Mouse (Mus musculus): ENCODE measurements around the gene Amd1.

Amd1 gene

GRCm38 (mm10) chr10:40301181-40302075 lies 558 bp downstream of the Amd1 start:
- DNase-seq: peak; percentile 54

- peak; percentile 93 for DNase-seq
These were observed 1.3 kb downstream of the Amd1 start for GRCm38 (mm10) chr10:40300648-40301171.

- no peak for DNase-seq
These were observed 9.3 kb downstream of the Amd1 start for GRCm38 (mm10) chr10:40292640-40293039.

GRCm38 (mm10) chr10:40286767-40287166 lies 15.2 kb downstream of the Amd1 start:
- no peak for DNase-seq

GRCm38 (mm10) chr10:40285571-40285970 lies 16.4 kb downstream of the Amd1 start:
- DNase-seq: no peak

- no peak for DNase-seq
These were observed 17.0 kb downstream of the Amd1 start for GRCm38 (mm10) chr10:40284997-40285396.

GRCm38 (mm10) chr10:40284179-40284831 lies 17.7 kb downstream of the Amd1 start:
- DNase-seq: no peak

GRCm38 (mm10) chr10:40283636-40284035 lies 18.4 kb downstream of the Amd1 start:
- DNase-seq: no peak

- DNase-seq: no peak
These were observed 20.4 kb downstream of the Amd1 start for GRCm38 (mm10) chr10:40281565-40281964.

GRCm38 (mm10) chr10:40278317-40278716 lies 23.7 kb downstream of the Amd1 start:
- no peak for DNase-seq

GRCm38 (mm10) chr10:40275991-40276390 lies 26.0 kb downstream of the Amd1 start:
- no peak for DNase-seq

GRCm38 (mm10) chr10:40273938-40274337 lies 28.0 kb downstream of the Amd1 start:
- DNase-seq: no peak

- peak; percentile 75 for DNase-seq
These were observed 30.8 kb downstream of the Amd1 start for GRCm38 (mm10) chr10:40271216-40271615.

GRCm38 (mm10) chr10:40264920-40265319 lies 37.1 kb downstream of the Amd1 start:
- DNase-seq: no peak

GRCm38 (mm10) chr10:40263691-40264090 lies 38.3 kb downstream of the Amd1 start:
- DNase-seq: no peak

- DNase-seq: no peak
These were observed 39.8 kb downstream of the Amd1 start for GRCm38 (mm10) chr10:40262200-40262599.

GRCm38 (mm10) chr10:40260305-40260704 lies 41.7 kb downstream of the Amd1 start:
- DNase-seq: no peak

GRCm38 (mm10) chr10:40259542-40259941 lies 42.4 kb downstream of the Amd1 start:
- no peak for DNase-seq

- peak; percentile 86 for DNase-seq
These were observed 43.0 kb downstream of the Amd1 start for GRCm38 (mm10) chr10:40258976-40259375.

GRCm38 (mm10) chr10:40258401-40258966 lies 43.5 kb downstream of the Amd1 start:
- DNase-seq: peak; percentile 95

- DNase-seq: peak; percentile 96
These were observed 44.4 kb downstream of the Amd1 start, which contains the start of gene Gtf3c6 for GRCm38 (mm10) chr10:40257414-40258255. Gene Gtf3c6 (minus strand): TSS chr10:40258108.

- peak; percentile 73 for DNase-seq
These were observed 45.3 kb downstream of the Amd1 start for GRCm38 (mm10) chr10:40256716-40257115.
